Mouse (Mus musculus): ENCODE measurements at regions not wholly inside any gene's neighbourhood (a gene's known extent, or its start where the extent isn't known, plus 50 kb on each side); places are given as distances from the start of the nearest gene placed in this dataset.
A peak's percentile ranks its signal among the peaks of the same experiment; 100 is the strongest.

DNA sequence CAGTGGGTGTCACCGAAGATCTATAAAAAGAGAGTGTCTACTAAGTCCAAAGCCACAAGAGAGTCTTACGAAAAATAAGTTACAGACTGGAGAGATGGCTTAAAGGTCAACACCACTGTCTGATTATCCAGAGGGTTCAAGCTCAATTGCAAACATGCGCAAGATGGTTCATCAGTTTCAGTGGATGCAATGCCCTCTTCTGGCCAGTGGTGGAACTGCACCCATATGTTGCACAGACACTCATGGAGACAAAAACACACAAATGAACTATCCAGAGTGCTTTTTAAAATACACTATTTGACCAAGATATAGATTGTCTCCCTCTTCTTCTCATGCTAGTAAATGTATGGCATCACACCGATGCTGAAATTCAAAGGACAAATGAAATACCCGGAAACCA lies 312.1 kb upstream of the Cxadr start:
- no peaks in the 10 kb centered on the region for H3K4me1 ChIP-seq (ENCODE audit: control insufficient read depth, insufficient read depth, low read length)
- H3K27me3 ChIP-seq (ENCODE audit: control insufficient read depth, insufficient read depth, low read length, poor library complexity, severe bottlenecking): no peaks in the 10 kb centered on the region
- H3K9ac ChIP-seq (ENCODE audit: low read depth, poor library complexity, severe bottlenecking): no peak overlapping the region
- no peak overlapping the region for H3K4me3 ChIP-seq (ENCODE audit: low read depth, low read length)
- H3K9me3 ChIP-seq (replicated peaks; ENCODE audit: control insufficient read depth, insufficient read depth, low read length, poor library complexity, severe bottlenecking): no peaks in the 10 kb centered on the region; the same call in 1 of the 2 replicates
- TF ChIP-seq CTCF (IDR thresholded peaks at IDR 0.05; ENCODE audit: low read depth, low read length): peak; percentile 31
- TF ChIP-seq POLR2A (IDR thresholded peaks at IDR 0.05; ENCODE audit: insufficient read depth, low read length): no peak
- no peak overlapping the region for H3K27ac ChIP-seq (ENCODE audit: insufficient read depth, low read length)
- H3K36me3 ChIP-seq (ENCODE audit: control insufficient read depth, insufficient read depth, low read length, poor library complexity, severe bottlenecking): no peaks in the 10 kb centered on the region

DNA sequence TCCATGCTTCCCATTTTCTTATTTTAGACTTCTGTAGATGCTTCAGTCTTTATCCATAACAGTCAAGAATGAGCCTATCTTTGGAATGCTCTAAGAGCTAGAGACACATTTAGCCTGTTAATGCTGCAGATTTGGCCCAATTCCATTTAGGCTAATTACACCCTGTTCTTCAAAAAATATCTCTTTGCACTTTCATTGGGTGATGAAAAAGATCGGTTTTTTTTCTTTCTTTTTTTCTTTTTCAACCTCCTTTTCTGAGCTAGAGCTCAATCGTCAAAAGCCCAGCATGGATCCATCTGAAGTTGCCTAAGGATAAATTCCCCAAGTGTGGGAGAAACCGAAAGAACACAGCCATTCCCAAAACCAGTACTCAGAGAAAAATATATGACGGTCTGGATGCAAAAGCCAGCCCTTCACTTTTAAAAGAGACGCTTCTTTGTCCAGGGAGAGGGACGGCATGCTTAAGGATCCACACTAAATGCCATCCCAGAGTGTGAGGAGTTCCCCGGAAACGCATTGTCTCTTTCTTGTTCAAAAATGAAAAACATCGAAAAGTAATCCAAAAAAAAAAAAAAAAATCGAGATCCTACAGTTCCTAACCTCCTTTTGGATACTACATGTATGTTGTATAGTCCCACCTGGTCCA lies 314.3 kb upstream of the Cxadr start:
- H3K27me3 ChIP-seq (ENCODE audit: control insufficient read depth, insufficient read depth, low read length, poor library complexity, severe bottlenecking): no peaks in the 10 kb centered on the region
- no peaks in the 10 kb centered on the region for H3K4me1 ChIP-seq (ENCODE audit: control insufficient read depth, insufficient read depth, low read length)
- TF ChIP-seq POLR2A (IDR thresholded peaks at IDR 0.05; ENCODE audit: insufficient read depth, low read length): no peak
- TF ChIP-seq EP300 (IDR thresholded peaks at IDR 0.05; ENCODE audit: insufficient read depth, low read depth, low read length): no peak
- no peak for TF ChIP-seq CTCF (IDR thresholded peaks at IDR 0.05; ENCODE audit: low read depth, low read length)
- no peak overlapping the region for H3K4me3 ChIP-seq (ENCODE audit: low read depth, low read length)
- H3K36me3 ChIP-seq (ENCODE audit: control insufficient read depth, insufficient read depth, low read length, poor library complexity, severe bottlenecking): no peaks in the 10 kb centered on the region
- no peak overlapping the region for H3K27ac ChIP-seq (ENCODE audit: insufficient read depth, low read length)
- no peak overlapping the region for H3K9ac ChIP-seq (ENCODE audit: low read depth, poor library complexity, severe bottlenecking)
- no peaks in the 10 kb centered on the region; the same call in 1 of the 2 replicates for H3K9me3 ChIP-seq (replicated peaks; ENCODE audit: control insufficient read depth, insufficient read depth, low read length, poor library complexity, severe bottlenecking)

DNA sequence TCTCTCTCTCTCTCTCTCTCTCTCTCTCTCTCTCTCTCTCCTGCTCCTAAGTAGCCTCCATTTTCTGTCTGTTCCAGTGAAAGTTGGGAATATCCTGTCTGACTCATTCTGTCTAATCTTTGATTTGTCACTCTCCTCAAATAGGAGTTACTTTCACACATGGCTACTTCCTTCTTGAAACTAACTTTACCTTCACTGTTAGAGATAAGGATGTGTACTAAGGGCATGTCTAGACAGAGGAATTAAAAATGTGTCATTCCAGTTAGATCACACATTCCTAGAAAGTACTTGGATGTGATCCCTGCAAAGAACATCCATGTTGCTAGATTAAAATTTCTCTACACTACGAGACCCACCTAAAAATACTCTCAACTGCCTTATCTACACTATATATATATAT lies 346.9 kb upstream of the Gm11146 start:
- H3K4me3 ChIP-seq (ENCODE audit: low read depth, low read length): no peak overlapping the region
- no peaks in the 10 kb centered on the region for H3K4me1 ChIP-seq (ENCODE audit: control insufficient read depth, insufficient read depth, low read length)
- H3K9ac ChIP-seq (ENCODE audit: low read depth, poor library complexity, severe bottlenecking): no peak overlapping the region
- TF ChIP-seq POLR2A (IDR thresholded peaks at IDR 0.05; ENCODE audit: insufficient read depth, low read length) (no peak), EP300 (IDR thresholded peaks at IDR 0.05; ENCODE audit: insufficient read depth, low read depth, low read length) (no peak), CTCF (IDR thresholded peaks at IDR 0.05; ENCODE audit: low read depth, low read length) (no peak)
- H3K36me3 ChIP-seq (ENCODE audit: control insufficient read depth, insufficient read depth, low read length, poor library complexity, severe bottlenecking): no peaks in the 10 kb centered on the region
- no peaks in the 10 kb centered on the region for H3K9me3 ChIP-seq (replicated peaks; ENCODE audit: control insufficient read depth, insufficient read depth, low read length, poor library complexity, severe bottlenecking)
- H3K27ac ChIP-seq (ENCODE audit: insufficient read depth, low read length): no peak overlapping the region
- no peaks in the 10 kb centered on the region for H3K27me3 ChIP-seq (ENCODE audit: control insufficient read depth, insufficient read depth, low read length, poor library complexity, severe bottlenecking)

GRCm38 (mm10) chr16:77945442-77945841 lies 343.5 kb upstream of the Gm11146 start:
- Histone ChIP-seq H3K9me3 (replicated peaks; ENCODE audit: control insufficient read depth, insufficient read depth, low read length, poor library complexity, severe bottlenecking) (no peaks in the 10 kb centered on the region), H3K4me3 (ENCODE audit: low read depth, low read length) (no peak overlapping the region), H3K36me3 (ENCODE audit: control insufficient read depth, insufficient read depth, low read length, poor library complexity, severe bottlenecking) (no peaks in the 10 kb centered on the region), H3K9ac (ENCODE audit: low read depth, poor library complexity, severe bottlenecking) (no peak overlapping the region), H3K4me1 (ENCODE audit: control insufficient read depth, insufficient read depth, low read length) (no peaks in the 10 kb centered on the region), H3K27me3 (ENCODE audit: control insufficient read depth, insufficient read depth, low read length, poor library complexity, severe bottlenecking) (no peaks in the 10 kb centered on the region), H3K27ac (ENCODE audit: insufficient read depth, low read length) (no peak overlapping the region)
- no peak for TF ChIP-seq EP300 (IDR thresholded peaks at IDR 0.05; ENCODE audit: insufficient read depth, low read depth, low read length)
- no peak for TF ChIP-seq POLR2A (IDR thresholded peaks at IDR 0.05; ENCODE audit: insufficient read depth, low read length)
- TF ChIP-seq CTCF (IDR thresholded peaks at IDR 0.05; ENCODE audit: low read depth, low read length): no peak

- Histone ChIP-seq H3K36me3 (ENCODE audit: control insufficient read depth, insufficient read depth, low read length, poor library complexity, severe bottlenecking) (no peaks in the 10 kb centered on the region), H3K4me3 (ENCODE audit: low read depth, low read length) (no peak overlapping the region), H3K9me3 (replicated peaks; ENCODE audit: control insufficient read depth, insufficient read depth, low read length, poor library complexity, severe bottlenecking) (no peaks in the 10 kb centered on the region), H3K4me1 (ENCODE audit: control insufficient read depth, insufficient read depth, low read length) (no peaks in the 10 kb centered on the region), H3K27me3 (ENCODE audit: control insufficient read depth, insufficient read depth, low read length, poor library complexity, severe bottlenecking) (no peaks in the 10 kb centered on the region), H3K27ac (ENCODE audit: insufficient read depth, low read length) (no peak overlapping the region), H3K9ac (ENCODE audit: low read depth, poor library complexity, severe bottlenecking) (no peak overlapping the region)
- TF ChIP-seq EP300 (IDR thresholded peaks at IDR 0.05; ENCODE audit: insufficient read depth, low read depth, low read length) (no peak), POLR2A (IDR thresholded peaks at IDR 0.05; ENCODE audit: insufficient read depth, low read length) (no peak), CTCF (IDR thresholded peaks at IDR 0.05; ENCODE audit: low read depth, low read length) (no peak)
These were observed 329.3 kb upstream of the Gm11146 start for GRCm38 (mm10) chr16:77931025-77931723.

Measured in ES-Bruce4 (cell line).